Mouse (Mus musculus) midbrain, embryonic 12.5 days (tissue): ENCODE measurements around the gene Stk32b. TPM values are rescaled to one million over a fixed set of nuclear protein-coding genes. Genes with fewer than 3 reads are reported as not detected.

Experiments
- ATAC-seq: fragments of 200-750 bp; cut with Nextera tagmentation; 2 replicates; pipeline ENCODE4 v1.8.0; 2017; ENCODE audit warnings: low read depth, moderate TSS enrichment, moderate library complexity; ENCODE audit not compliant: low FRiP score
- H3K27ac ChIP-seq: fragments of 300-500 bp; sonication (generic); replicated peaks from 2 replicates; pipeline ENCODE4 v1.5.1; 2016; ENCODE audit warnings: mild to moderate bottlenecking
- H3K27me3 ChIP-seq: fragments of 300-500 bp; sonication (generic); 2 replicates; pipeline ENCODE4 v1.6.1; 2016; ENCODE audit warnings: mild to moderate bottlenecking
- H3K36me3 ChIP-seq: fragments of 300-500 bp; sonication (generic); 2 replicates; pipeline ENCODE4 v1.6.1; 2016
- H3K4me1 ChIP-seq: fragments of 300-500 bp; sonication (generic); 2 replicates; pipeline ENCODE4 v1.6.1; 2016
- H3K4me2 ChIP-seq: fragments of 300-500 bp; sonication (generic); replicated peaks from 2 replicates; pipeline ENCODE4 v1.6.1; 2016; ENCODE audit warnings: mild to moderate bottlenecking, moderate library complexity
- H3K4me3 ChIP-seq: fragments of 300-500 bp; sonication (generic); 2 replicates; pipeline ENCODE4 v1.5.1; 2016; ENCODE audit warnings: mild to moderate bottlenecking
- H3K9ac ChIP-seq: fragments of 300-500 bp; sonication (generic); replicated peaks from 2 replicates; pipeline ENCODE4 v1.6.1; 2016; ENCODE audit warnings: mild to moderate bottlenecking, moderate library complexity
- H3K9me3 ChIP-seq: fragments of 300-500 bp; sonication (generic); 2 replicates; pipeline ENCODE4 v1.6.1; 2016; ENCODE audit warnings: mild to moderate bottlenecking
- WGBS: fragments of 180-500 bp; shearing (Covaris S2); methylation state at CpG from one replicate; pipeline ENCODE4 v1.1.7; 2016; 5-methylcytosine and 5-hydroxymethylcytosine counted together
- polyA plus RNA-seq: library from polyadenylated mRNA; unstranded; fragments of >200 nt; fragmentation: Nextera tagmentation; extraction: Ambion mirVana; gene quantifications from 2 replicates; pipeline ENCODE4 v1.2.1, GENCODE M21; 2016

The Stk32b gene
- polyA plus RNA-seq, 1 experiment from 2014 or later: 5.9 TPM

DNA sequence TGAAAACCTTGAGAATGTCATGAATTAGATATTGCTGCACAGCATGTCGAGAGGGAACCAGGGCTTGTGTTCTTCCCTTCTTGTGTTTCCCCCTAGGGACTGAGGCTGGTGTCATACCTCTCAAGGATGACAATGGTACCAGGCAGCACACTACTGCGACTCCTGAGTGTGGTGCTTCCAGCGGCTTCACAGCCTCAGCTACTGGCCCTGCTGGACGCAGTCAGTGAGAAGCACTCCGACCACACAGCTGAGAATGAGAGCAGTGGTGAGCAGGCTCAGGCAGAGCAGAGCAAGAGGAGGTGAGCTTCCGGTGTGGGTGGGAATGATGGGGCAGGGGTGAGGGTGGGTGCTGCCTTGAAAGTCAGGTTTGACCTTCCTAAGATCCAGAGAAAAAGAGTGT lies 297.9 kb downstream of the Stk32b start:
- Histone ChIP-seq H3K9me3 (no peaks in the 10 kb centered on the region), H3K27ac (no peak overlapping the region), H3K9ac (no peak overlapping the region), H3K36me3 (no peaks in the 10 kb centered on the region), H3K4me3 (no peak overlapping the region), H3K4me1 (no peaks in the 10 kb centered on the region), H3K27me3 (no peaks in the 10 kb centered on the region), H3K4me2 (no peak overlapping the region)
- ATAC-seq: no peak
- WGBS: 90% methylated on average over 6 of the region's 6 CpGs

Other genes with a start within 250 kb of the Stk32b start
- 0.50 TPM in 1 of 2 replicates, not detected in the other for gene Cytl1, start 18.3 kb upstream of the Stk32b start, polyA plus RNA-seq
- gene Msx1, start 107.4 kb upstream of the Stk32b start, polyA plus RNA-seq: 88.4 and 102 TPM in 2 replicates